Mouse (Mus musculus): ENCODE results near the gene Acadm.

Acadm gene

DNA sequence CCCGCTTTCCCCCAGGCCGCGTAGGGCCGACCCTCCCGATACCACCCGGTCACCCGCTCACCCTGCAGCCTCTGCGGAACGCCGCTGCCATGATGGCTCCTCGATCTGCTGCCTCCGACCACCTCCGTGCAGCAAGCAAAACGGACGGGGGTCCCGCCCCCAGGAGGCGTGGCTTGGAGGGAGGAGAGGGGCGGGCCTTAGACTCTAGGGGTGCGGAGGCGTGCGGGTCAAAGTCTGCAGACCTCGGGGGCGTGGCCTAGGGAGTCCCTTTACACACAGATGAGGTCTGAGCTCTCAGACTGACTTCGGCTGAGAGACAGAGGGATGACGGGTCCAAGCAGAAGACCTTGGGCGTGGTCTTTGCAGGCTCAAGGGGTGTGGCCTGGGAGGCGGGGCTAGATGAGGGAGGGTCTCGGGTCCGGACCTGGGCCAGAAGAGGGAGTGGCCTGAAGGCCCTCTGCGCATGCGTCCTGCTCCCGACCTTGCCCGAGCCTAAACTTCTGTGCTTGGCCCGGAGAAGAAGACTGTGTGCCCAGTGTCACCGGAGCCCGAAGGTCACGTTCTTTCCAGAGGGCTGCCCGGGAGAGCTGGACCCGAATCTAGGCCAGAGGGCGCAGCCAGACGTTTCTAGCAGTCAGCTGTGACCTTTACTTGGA lies at the start of gene Acadm:
Acadm (minus strand) TSS at position 298 of the 656 bp plus-strand sequence.
- peak; percentile 100 for DNase-seq

DNA sequence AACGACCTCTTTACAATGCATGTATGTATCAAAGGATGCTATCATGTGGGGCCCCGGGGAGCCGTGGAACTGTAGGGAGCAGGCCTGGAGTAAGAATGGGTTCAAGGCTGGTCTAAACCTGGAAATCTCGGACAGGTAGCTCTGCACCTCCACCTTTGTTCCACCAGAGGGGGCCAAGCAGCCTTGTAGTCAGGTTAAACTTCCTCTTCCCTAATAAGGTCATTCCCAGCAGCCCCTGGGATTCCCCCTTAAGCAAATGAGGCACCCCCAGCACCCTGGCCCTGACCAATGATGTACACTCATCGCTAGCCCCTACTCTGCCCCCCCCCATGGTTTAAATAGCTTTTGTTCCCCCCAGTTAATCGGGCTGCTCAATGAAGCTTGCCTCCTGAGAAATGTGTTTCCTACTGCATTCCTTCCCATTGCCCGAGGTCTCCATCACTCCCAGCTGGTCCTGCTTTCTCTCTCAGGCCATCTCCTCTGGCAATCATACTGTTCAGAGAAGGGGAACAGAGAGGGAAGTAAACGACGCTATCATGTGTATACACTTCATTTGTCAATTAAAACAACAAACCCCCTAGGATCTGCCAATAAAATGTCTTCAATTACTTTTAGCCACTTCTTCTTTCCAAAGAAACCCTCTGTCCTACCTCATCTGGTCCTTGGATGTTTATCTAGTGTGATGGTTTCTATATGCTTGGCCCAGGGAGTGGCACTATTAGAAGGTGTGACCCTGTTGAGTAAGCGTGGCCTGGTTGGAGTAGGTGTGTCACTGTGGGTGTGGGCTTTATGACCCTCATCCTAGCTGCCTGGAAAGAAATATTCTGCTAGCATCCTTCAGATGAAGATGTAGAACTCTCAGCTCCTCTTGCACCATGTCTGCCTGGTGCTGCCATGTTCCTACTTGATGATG lies 40.3 kb upstream of the Acadm start:
- peak; percentile 89 for DNase-seq

- no peak for DNase-seq
These were observed 36.2 kb upstream of the Acadm start for GRCm38 (mm10) chr3:153980611-153981010.

DNA sequence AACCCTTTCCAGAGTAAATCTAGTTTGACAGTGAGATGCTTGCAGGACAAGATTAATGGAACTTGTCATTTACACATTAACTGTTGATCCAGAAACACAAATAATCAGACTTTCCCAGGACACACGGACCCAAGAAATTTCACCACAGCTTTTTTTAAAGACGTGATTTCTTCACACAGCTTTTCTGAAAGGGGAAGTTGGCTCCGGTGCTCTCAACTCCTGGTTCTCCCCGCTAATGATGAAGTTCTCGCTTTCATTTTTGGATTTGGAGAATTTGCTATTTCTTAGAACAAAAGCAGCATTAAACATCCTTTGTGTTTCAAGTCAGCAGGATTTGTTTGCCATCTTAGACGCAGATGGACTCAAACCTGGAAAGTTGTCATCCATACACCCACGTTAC lies 31.4 kb upstream of the Acadm start:
- DNase-seq, result peak; percentile 9

- peak; percentile 74 for DNase-seq
These were observed 30.6 kb upstream of the Acadm start for GRCm38 (mm10) chr3:153975060-153975459.

GRCm38 (mm10) chr3:153973949-153974760 lies 29.7 kb upstream of the Acadm start:
- DNase-seq, result peak; percentile 81

DNA sequence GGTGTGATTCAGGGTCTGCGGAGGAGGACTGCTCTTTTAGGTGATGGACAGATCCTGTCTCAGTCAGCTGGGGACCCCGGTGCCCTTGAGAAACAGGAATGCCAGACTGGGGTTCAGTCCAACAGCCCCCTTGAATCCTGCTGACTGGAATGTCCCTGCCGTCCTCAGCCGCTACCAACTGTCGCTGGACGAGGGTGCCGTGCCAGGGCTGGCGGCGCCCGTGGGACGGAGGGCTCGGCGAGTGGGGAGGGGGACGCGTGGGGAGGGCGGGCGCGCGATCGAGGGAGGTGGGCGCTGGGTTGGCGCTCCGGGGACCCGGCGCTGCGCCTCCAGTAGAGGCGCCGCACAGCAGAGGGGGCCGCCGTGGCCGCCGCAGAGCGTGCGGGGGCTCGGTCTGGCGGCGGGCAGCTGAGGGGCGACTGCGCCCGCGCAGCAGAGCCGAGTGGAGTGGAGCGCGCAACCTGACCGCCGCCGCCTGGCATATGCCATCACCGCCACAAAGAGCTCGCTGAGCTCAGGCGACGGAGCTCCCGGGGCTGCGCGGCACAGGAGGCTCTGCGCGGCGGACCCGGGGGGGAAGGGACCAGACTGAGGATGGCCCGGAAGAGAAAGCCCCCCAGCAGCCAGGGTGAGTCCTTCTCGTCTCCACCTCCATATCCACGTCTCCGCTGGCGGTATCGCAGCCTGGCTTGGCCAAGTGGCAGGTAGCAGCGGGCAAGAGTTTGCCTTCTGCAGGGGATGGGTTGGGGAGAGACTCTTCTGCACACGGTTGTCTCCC lies 28.9 kb upstream of the Acadm start, which contains the start of gene Slc44a5:
Slc44a5 (plus strand) TSS at position 266 of the 778 bp plus-strand sequence.
- peak; percentile 79 for DNase-seq

- DNase-seq, result no peak
These were observed 25.0 kb upstream of the Acadm start for GRCm38 (mm10) chr3:153969451-153969850.

- DNase-seq, result peak; percentile 27
These were observed 24.1 kb upstream of the Acadm start for GRCm38 (mm10) chr3:153968549-153968948.

- DNase-seq, result peak; percentile 72
These were observed 23.0 kb upstream of the Acadm start for GRCm38 (mm10) chr3:153967447-153967846.

- DNase-seq, result peak; percentile 87
These were observed 17.4 kb upstream of the Acadm start for GRCm38 (mm10) chr3:153961632-153962389.

- peak; percentile 75 for DNase-seq
These were observed 16.5 kb upstream of the Acadm start for GRCm38 (mm10) chr3:153960884-153961283.

DNA sequence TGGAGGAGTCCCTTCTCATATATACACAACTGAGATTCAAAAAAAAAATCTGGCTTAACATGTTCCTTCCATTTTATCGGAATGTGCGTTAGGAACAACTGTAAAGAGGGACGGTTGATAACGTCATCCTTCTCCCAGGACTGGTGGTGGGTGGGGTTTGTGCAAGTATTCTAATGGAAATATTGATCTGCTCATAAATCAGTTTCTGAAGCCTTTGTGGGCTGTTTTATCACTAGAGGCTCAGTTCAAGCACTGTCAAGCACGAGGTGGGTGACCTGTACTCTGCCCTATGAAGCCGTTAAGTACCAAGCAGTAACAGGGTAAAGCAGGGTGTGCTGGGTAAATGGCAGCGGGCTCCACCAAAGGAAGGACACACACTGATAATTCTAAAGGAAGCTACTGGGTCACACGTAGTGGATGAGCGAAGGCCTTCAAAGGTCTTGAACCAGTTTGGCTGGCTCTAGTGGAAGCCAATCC lies 15.3 kb upstream of the Acadm start:
- peak; percentile 68 for DNase-seq

GRCm38 (mm10) chr3:153959035-153959730 lies 14.8 kb upstream of the Acadm start:
- peak; percentile 77 for DNase-seq

DNA sequence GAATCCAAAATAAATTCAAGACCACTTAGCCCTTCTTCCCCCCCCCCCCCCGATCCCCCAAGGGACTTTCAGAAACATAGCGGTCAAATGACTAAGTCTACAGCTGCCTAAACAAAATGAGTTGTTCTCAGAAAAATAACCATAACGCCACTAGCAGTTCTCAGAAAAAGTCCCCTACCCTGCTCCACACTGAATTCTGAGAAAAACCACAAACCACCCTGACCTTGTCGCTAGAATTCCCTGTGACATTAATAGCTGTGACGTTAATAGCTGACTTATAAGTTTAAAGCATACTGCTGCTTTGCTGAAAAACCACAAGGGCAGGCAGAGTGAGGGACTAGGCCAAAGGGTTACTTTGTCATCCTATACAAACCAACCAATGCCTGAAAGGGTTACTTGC lies 13.5 kb upstream of the Acadm start:
- no peak for DNase-seq

- DNase-seq, result no peak
These were observed 3.7 kb upstream of the Acadm start for GRCm38 (mm10) chr3:153948176-153948575.

GRCm38 (mm10) chr3:153947271-153947670 lies 2.8 kb upstream of the Acadm start:
- no peak for DNase-seq

DNA sequence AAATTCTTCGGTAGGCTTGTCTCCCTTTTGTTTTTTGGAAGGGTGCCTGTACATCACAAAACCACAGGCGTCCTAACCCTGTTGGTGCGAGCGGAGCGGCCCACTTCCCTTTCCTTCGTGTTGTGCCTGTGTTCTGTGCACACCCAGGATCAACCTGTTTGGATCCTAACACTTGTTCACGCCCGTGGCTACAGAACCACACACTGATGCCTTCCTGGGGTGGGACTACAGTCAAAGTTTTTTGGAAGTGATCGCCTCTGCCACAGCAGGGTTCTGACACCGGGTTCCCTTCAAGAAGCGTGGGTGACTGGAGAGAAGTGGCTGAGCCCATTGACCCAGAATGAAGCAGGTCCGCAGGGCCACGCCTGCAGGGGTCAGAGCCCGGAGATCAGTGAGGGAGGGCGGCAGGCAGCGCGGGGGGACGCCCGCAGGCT lies 514 bp downstream of the Acadm start:
- DNase-seq, result no peak

- DNase-seq, result no peak
These were observed 1.3 kb downstream of the Acadm start for GRCm38 (mm10) chr3:153943003-153943640.

DNA sequence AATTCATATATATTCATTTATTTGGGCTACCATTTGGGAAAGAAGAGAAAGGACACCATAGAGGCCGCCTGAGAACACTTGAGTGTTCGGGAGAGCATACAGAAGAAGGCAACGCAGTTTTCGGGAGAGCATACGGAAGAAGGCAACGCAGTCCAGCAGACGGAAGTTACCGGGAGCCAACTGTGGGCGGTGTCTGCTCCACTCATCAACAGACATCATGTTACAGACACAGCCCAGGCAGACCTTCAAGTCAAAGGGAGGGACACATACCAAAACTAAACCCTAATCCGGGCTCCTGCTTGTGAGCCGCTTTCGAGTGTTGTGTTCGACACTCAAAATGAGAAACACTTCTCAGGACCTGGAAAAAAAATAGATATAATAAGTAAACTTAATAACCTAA lies 2.8 kb downstream of the Acadm start:
- peak; percentile 92 for DNase-seq

Data from heart, adult 11 months (tissue).